Mouse (Mus musculus) forebrain, embryonic 11.5 days (tissue): ENCODE data around the gene Safb2. TPM values are rescaled to one million over a fixed set of nuclear protein-coding genes. Genes with fewer than 3 reads are reported as not detected.
A peak's percentile ranks its signal among the peaks of the same experiment; 100 is the strongest.
"Not testable (repeated sequence)": the region's sequence is repeated elsewhere in the genome, so short reads cannot be mapped to it uniquely, and the experiment has no call there.

Source experiments
- ATAC-seq: fragments of 200-750 bp; cut with Nextera tagmentation; replicated peaks from 2 replicates; pipeline ENCODE4 v1.8.0; 2017; ENCODE audit warnings: moderate TSS enrichment; ENCODE audit not compliant: low FRiP score
- DNase-seq: peaks from one replicate; pipeline ENCODE4 v3.0.0-alpha.2; 2017; ENCODE audit warnings: low spot score
- H3K27ac ChIP-seq: fragments of 300-500 bp; sonication (generic); 2 replicates; pipeline ENCODE4 v1.5.1; 2014; ENCODE audit warnings: low read depth, low read length
- H3K27me3 ChIP-seq: fragments of 300-500 bp; sonication (generic); 2 replicates; pipeline ENCODE4 v1.6.1; 2014; ENCODE audit warnings: mild to moderate bottlenecking, low read length, mixed read lengths; ENCODE audit not compliant: control insufficient read depth, insufficient read depth
- H3K36me3 ChIP-seq: fragments of 300-500 bp; sonication (generic); 2 replicates; pipeline ENCODE4 v1.6.1; 2014; ENCODE audit warnings: mild to moderate bottlenecking, low read length, moderate library complexity, mixed read lengths; ENCODE audit not compliant: control insufficient read depth, insufficient read depth
- H3K4me1 ChIP-seq: fragments of 300-500 bp; sonication (generic); replicated peaks from 2 replicates; pipeline ENCODE4 v1.6.1; 2014; ENCODE audit warnings: low read length, mixed read lengths; ENCODE audit not compliant: control insufficient read depth, insufficient read depth
- H3K4me2 ChIP-seq: fragments of 300-500 bp; sonication (generic); 2 replicates; pipeline ENCODE4 v1.6.1; 2014; ENCODE audit warnings: low read depth, mild to moderate bottlenecking, low read length, moderate library complexity, mixed read lengths; ENCODE audit not compliant: severe bottlenecking
- H3K4me3 ChIP-seq: fragments of 300-500 bp; sonication (generic); 2 replicates; pipeline ENCODE4 v1.5.1; 2014; ENCODE audit warnings: low read depth, low read length
- H3K9ac ChIP-seq: fragments of 300-500 bp; sonication (generic); 2 replicates; pipeline ENCODE4 v1.6.1; 2014; ENCODE audit warnings: low read length
- H3K9me3 ChIP-seq: fragments of 300-500 bp; sonication (generic); 2 replicates; pipeline ENCODE4 v1.6.1; 2016; ENCODE audit warnings: low read length, mixed read lengths; ENCODE audit not compliant: control insufficient read depth
- WGBS: fragments of 180-500 bp; shearing (Covaris S2); extraction: QIAGEN DNeasy Blood & Tissue Kit; methylation state at CpG from one replicate; pipeline ENCODE4 v1.1.7; 2014; 5-methylcytosine and 5-hydroxymethylcytosine counted together
- polyA plus RNA-seq: library from polyadenylated mRNA; unstranded; fragments of >200 nt; fragmentation: Nextera tagmentation; extraction: Ambion mirVana; gene quantifications from 2 replicates; pipeline ENCODE4 v1.2.1, GENCODE M21; 2014

The Safb2 gene
- 74.7 and 75.0 TPM in 2 replicates for polyA plus RNA-seq

- under 1% methylated on average over 91 of the region's 101 CpGs for WGBS
- peak within 1 kb of the TSS; percentile 91 for H3K4me2 ChIP-seq
- H3K27me3 ChIP-seq, result no peaks in the 10 kb centered on the region
- peaks cover 28% of the 10 kb centered on the region for H3K4me1 ChIP-seq
- H3K36me3 ChIP-seq, result peaks cover 27% of the 10 kb centered on the region
- DNase-seq (peak; percentile 99), ATAC-seq (peak; percentile 95)
- H3K9me3 ChIP-seq, result no peaks in the 10 kb centered on the region
- peak within 1 kb of the TSS; percentile 93 for H3K4me3 ChIP-seq
- peak within 1 kb of the TSS; percentile 88 for H3K9ac ChIP-seq
- peak within 1 kb of the TSS; percentile 88 for H3K27ac ChIP-seq
These were observed at the start of gene Safb2, which contains the start of gene Safb for GRCm38 (mm10) chr17:56584257-56585130. TSS of gene Safb2 (minus strand) at chr17:56584585. TSS of gene Safb (plus strand) at chr17:56584825.

GRCm38 (mm10) chr17:56634023-56634422 lies 49.6 kb upstream of the Safb2 start:
- Histone ChIP-seq H3K27ac (no peak overlapping the region), H3K27me3 (no peaks in the 10 kb centered on the region), H3K9ac (no peak overlapping the region), H3K4me1 (no peaks in the 10 kb centered on the region), H3K4me3 (no peak overlapping the region), H3K4me2 (no peak overlapping the region), H3K9me3 (no peaks in the 10 kb centered on the region), H3K36me3 (no peaks in the 10 kb centered on the region)
- DNase-seq, result no peak
- ATAC-seq, result no peak
- WGBS, result 85% methylated on average over 6 of the region's 6 CpGs

GRCm38 (mm10) chr17:56631807-56632206 lies 47.4 kb upstream of the Safb2 start:
- H3K9me3 ChIP-seq, result no peaks in the 10 kb centered on the region
- no peak overlapping the region for H3K4me3 ChIP-seq
- no peaks in the 10 kb centered on the region; the same call in 1 of the 2 replicates for H3K27me3 ChIP-seq
- no peak overlapping the region for H3K27ac ChIP-seq
- ATAC-seq, result no peak
- no peak for DNase-seq
- 60% methylated on average over 4 of the region's 4 CpGs for WGBS
- H3K4me1 ChIP-seq, result peaks cover 5% of the 10 kb centered on the region; the same call in 1 of the 2 replicates
- H3K4me2 ChIP-seq, result no peak overlapping the region
- H3K36me3 ChIP-seq, result no peaks in the 10 kb centered on the region
- H3K9ac ChIP-seq, result no peak overlapping the region

GRCm38 (mm10) chr17:56629800-56630781 lies 45.7 kb upstream of the Safb2 start:
- H3K27me3 ChIP-seq, H3K4me2 ChIP-seq, ATAC-seq, H3K4me3 ChIP-seq, H3K9ac ChIP-seq, H3K36me3 ChIP-seq, DNase-seq, H3K9me3 ChIP-seq, H3K27ac ChIP-seq: not testable (repeated sequence)
- H3K4me1 ChIP-seq, result peaks cover 13% of the 10 kb centered on the region
- 89% methylated on average over 27 of the region's 27 CpGs for WGBS

- peaks cover 14% of the 10 kb centered on the region for H3K4me1 ChIP-seq
- H3K36me3 ChIP-seq, result no peaks in the 10 kb centered on the region
- H3K4me3 ChIP-seq, result peak within 1 kb of the TSS; percentile 95
- no peaks in the 10 kb centered on the region for H3K9me3 ChIP-seq
- peak within 1 kb of the TSS; percentile 79 for H3K9ac ChIP-seq
- no peaks in the 10 kb centered on the region; the same call in 1 of the 2 replicates for H3K27me3 ChIP-seq
- no peak within 1 kb of the TSS for H3K27ac ChIP-seq
- WGBS, result 8% methylated on average over 26 of the region's 26 CpGs
- peak; percentile 43 for ATAC-seq
- peak within 1 kb of the TSS; percentile 70 for H3K4me2 ChIP-seq
- DNase-seq, result peak; percentile 69
These were observed 43.3 kb upstream of the Safb2 start, which contains the start of gene Catsperd for GRCm38 (mm10) chr17:56627530-56628277. TSS of gene Catsperd (plus strand) at chr17:56628143.

- under 1% methylated on average over 51 of the region's 51 CpGs for WGBS
These were observed 42.5 kb upstream of the Safb2 start, which contains the start of gene Lonp1 for GRCm38 (mm10) chr17:56626754-56627470. TSS of gene Lonp1 (minus strand) at chr17:56626887.

GRCm38 (mm10) chr17:56626260-56626659 lies 41.9 kb upstream of the Safb2 start:
- Histone ChIP-seq H3K27ac (peak overlapping the region; percentile 18; the same call in 1 of the 2 replicates), H3K9ac (peak overlapping the region; percentile 79)
- WGBS, result under 1% methylated on average over 32 of the region's 32 CpGs

More at GRCm38 (mm10) chr17:56626754-56627470, 42.5 kb upstream of the Safb2 start, which contains the start of gene Lonp1:
- Histone ChIP-seq H3K9me3 (no peaks in the 10 kb centered on the region), H3K4me3 (peak within 1 kb of the TSS; percentile 95), H3K4me1 (peaks cover 14% of the 10 kb centered on the region), H3K9ac (peak within 1 kb of the TSS; percentile 79), H3K4me2 (peak within 1 kb of the TSS; percentile 70), H3K27ac (peak within 1 kb of the TSS; percentile 18; the same call in 1 of the 2 replicates), H3K27me3 (no peaks in the 10 kb centered on the region; the same call in 1 of the 2 replicates), H3K36me3 (no peaks in the 10 kb centered on the region)
- ATAC-seq (peak; percentile 92), DNase-seq (peak; percentile 99)

More at GRCm38 (mm10) chr17:56626260-56626659, 41.9 kb upstream of the Safb2 start:
- Histone ChIP-seq H3K4me1 (peaks cover 14% of the 10 kb centered on the region), H3K9me3 (no peaks in the 10 kb centered on the region), H3K4me2 (peak overlapping the region; percentile 70), H3K27me3 (no peaks in the 10 kb centered on the region; the same call in 1 of the 2 replicates), H3K36me3 (no peaks in the 10 kb centered on the region), H3K4me3 (peak overlapping the region; percentile 95)
- ATAC-seq (no peak), DNase-seq (no peak)
